Mouse (Mus musculus) G1E (cell line): ENCODE results near the gene Ncstn.

ENCODE experiments used
- CTCF ChIP-seq: IDR thresholded peaks from 2 replicates; pipeline ENCODE4 v1.5.1; 2012; ENCODE audit warnings: low read depth, low read length, inconsistent platforms, mixed read lengths
- TAL1 ChIP-seq: conservative IDR thresholded peaks from 2 replicates; pipeline ENCODE4 v1.6.1; 2012; ENCODE audit warnings: low read depth, low read length, inconsistent platforms, mixed read lengths

- TF ChIP-seq CTCF (no peak), TAL1 (no peak)
Observed at GRCm38 (mm10) chr1:172027010-172027808, 55.4 kb downstream of the Ncstn start.
